Mouse (Mus musculus) G1E (cell line): ENCODE data around the gene Olfr373.

Source experiments
- CTCF ChIP-seq: IDR thresholded peaks from 2 replicates; pipeline ENCODE4 v1.5.1; 2012; ENCODE audit warnings: low read depth, low read length, inconsistent platforms, mixed read lengths
- GATA2 ChIP-seq: IDR thresholded peaks from 2 replicates; pipeline ENCODE4 v1.6.1; 2012; ENCODE audit warnings: low read depth, low read length, inconsistent platforms, borderline replicate concordance
- POLR2AphosphoS5 ChIP-seq: IDR thresholded peaks from 2 replicates; pipeline ENCODE4 v1.6.1; 2012; ENCODE audit warnings: low read depth, low read length, inconsistent platforms; ENCODE audit not compliant: insufficient replicate concordance
- TAL1 ChIP-seq: conservative IDR thresholded peaks from 2 replicates; pipeline ENCODE4 v1.6.1; 2012; ENCODE audit warnings: low read depth, low read length, inconsistent platforms, mixed read lengths

GRCm38 (mm10) chr8:72149056-72149455 lies 66.1 kb downstream of the Olfr373 start:
- no peak for TF ChIP-seq CTCF
- TF ChIP-seq TAL1: no peak
- TF ChIP-seq POLR2AphosphoS5: no peak
- no peak for TF ChIP-seq GATA2
